Mouse (Mus musculus): ENCODE results near the gene Poln.

DNA sequence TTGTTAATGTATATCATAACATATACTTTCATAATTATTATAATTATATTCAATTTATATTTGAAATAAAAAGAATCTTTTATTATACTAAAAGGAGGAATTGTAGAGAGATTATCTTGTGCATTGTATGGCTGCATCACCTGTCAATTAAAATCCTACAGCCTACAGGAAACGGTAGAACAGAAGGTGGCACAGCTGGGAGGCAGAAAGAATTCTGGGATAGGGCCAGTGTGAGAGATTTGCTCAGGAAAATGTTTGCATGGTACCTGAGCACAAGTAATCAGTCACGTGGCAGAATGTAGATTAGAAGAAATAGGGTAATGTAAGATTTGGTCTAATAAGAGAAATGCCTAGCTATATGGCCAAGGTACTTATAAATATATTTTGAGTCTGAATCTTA, 194.5 kb downstream of the Poln start:
- TF ChIP-seq CTCF (IDR thresholded peaks at IDR 0.05; ENCODE audit: control insufficient read depth, insufficient read depth, low read length): no peak
- TF ChIP-seq POLR2A (IDR thresholded peaks at IDR 0.05; ENCODE audit: borderline replicate concordance, control insufficient read depth, low read depth, low read length): no peak
